Mouse (Mus musculus) frontal cortex, adult 2 months (tissue): ENCODE results near the gene Kdm2b. TPM values are rescaled to one million over a fixed set of nuclear protein-coding genes. Genes with fewer than 3 reads are reported as not detected.
A peak's percentile ranks its signal among the peaks of the same experiment; 100 is the strongest.

ENCODE experiments used
- DNase-seq, 2 experiments: peaks; one replicate each; pipeline ENCODE4 v3.0.0; 2022; ENCODE audit warnings: low spot score in 1 of 2; ENCODE audit errors: extremely low spot score in 1 of 2
- polyA plus RNA-seq: library from polyadenylated mRNA; depleted of rRNA; stranded (reverse); fragments of >200 nt; gene quantifications from 2 replicates; pipeline ENCODE4 v1.2.3, GENCODE M21; 2012

Kdm2b gene
- polyA plus RNA-seq, 1 experiment: 18.7 TPM

- DNase-seq: peak; percentile 41 to 84
These were observed 24.1 kb upstream of the Kdm2b start for GRCm38 (mm10) chr5:123013599-123014315.

GRCm38 (mm10) chr5:123011705-123012104 lies 22.1 kb upstream of the Kdm2b start:
- no peak for DNase-seq

- DNase-seq: no peak
These were observed 21.2 kb upstream of the Kdm2b start for GRCm38 (mm10) chr5:123010806-123011205.

GRCm38 (mm10) chr5:123009873-123010272 lies 20.2 kb upstream of the Kdm2b start:
- DNase-seq: peak in 1 of 2 experiments; percentile 59

DNA sequence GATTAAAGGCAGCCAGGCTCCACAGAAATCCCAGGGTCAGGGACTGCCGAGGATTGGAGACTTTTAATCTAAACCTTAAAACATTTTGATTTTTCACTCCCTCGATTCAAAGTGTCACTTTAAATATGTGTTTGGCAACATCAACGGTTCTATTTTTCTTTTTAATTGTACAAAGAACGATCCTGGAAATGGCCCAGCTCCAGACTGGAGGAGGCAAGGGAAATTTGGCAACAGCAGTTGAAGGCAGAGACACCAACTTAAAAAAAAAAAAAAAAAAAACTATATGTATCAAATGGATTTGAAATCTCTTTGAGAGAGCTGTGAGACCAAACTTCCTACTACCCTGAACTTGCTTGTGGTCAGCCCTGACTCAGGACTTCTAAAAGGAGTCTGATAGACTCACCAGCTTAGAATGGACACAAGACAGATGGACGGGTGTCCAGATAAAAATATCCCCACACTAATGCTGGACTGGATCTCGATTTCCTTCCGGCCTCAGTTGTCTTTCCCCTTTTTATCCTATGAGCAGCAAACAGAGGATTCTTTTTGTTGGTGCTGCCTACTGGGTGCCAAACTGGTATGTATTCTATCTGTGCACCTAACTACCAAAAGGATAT lies 19.4 kb upstream of the Kdm2b start:
- DNase-seq: peak in 1 of 2 experiments; percentile 57

DNA sequence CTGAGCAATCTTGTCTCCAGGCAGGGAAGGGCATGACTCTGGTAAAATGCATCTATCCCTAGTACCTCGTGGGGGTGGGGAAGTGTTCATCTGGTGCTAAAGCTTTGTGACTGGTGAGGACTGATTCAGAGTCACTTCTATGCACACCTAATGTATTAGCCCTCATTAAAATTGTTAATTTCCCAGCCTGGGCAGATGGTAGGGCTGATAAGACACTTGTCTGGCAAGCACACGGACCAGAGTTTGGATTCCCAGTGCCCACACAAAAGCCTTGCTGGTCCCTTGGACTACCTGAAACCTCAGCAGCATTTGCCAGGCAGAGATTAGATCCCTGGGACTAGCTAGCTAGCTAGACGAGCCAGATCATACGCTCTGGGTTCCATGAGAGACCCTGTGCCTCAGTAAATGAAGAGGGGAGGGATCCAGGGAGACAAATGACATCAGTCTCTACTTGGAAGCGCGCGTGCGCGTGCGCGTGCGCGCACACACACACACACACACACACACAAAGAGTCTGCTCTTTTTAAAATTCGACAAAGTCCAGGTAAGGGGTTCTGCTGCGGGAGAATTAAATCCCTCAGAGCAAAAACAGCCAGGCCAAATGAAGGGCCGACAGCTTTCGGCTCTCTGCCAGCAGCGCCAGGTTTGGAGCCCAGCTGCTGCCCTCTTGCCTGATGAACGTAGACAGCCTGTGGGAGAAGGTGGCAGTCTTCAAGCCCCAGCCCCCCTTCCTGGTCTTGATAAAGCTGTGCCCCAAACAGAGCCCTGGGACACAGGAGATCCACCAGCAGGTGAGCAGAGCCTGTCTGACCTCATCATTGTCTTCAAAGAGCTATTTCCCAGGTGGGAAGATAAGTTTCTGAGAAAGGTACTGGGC lies 16.3 kb upstream of the Kdm2b start:
- no peak for DNase-seq

- no peak for DNase-seq
These were observed 11.3 kb upstream of the Kdm2b start for GRCm38 (mm10) chr5:123000901-123001300.

GRCm38 (mm10) chr5:122997205-122998204 lies 7.9 kb upstream of the Kdm2b start:
- peak in 1 of 2 experiments; percentile 74 for DNase-seq

- DNase-seq: no peak
These were observed 5.3 kb upstream of the Kdm2b start for GRCm38 (mm10) chr5:122994910-122995309.

- DNase-seq: peak; percentile 72 to 84
These were observed 4.8 kb upstream of the Kdm2b start for GRCm38 (mm10) chr5:122994303-122994846.

DNA sequence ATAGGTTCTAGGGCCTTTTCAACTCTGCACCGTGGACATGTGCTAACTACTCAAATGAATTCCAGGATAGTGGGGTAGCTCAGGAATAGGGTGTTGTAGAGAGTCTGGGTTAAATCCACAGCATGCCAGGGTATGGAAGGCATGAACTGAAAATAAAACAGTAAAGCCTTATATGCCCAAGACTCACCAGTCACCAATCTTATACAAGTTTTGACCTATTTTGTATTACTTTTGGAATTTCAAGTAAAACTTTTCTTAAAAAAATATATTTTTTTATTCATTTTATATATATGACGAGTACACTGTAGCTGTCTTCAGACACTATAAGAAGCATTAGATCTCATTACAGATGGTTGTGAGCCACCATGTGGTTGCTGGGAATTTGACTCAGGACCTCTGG lies 4.2 kb upstream of the Kdm2b start:
- no peak for DNase-seq

- no peak for DNase-seq
These were observed 1.9 kb upstream of the Kdm2b start for GRCm38 (mm10) chr5:122991350-122992004.

DNA sequence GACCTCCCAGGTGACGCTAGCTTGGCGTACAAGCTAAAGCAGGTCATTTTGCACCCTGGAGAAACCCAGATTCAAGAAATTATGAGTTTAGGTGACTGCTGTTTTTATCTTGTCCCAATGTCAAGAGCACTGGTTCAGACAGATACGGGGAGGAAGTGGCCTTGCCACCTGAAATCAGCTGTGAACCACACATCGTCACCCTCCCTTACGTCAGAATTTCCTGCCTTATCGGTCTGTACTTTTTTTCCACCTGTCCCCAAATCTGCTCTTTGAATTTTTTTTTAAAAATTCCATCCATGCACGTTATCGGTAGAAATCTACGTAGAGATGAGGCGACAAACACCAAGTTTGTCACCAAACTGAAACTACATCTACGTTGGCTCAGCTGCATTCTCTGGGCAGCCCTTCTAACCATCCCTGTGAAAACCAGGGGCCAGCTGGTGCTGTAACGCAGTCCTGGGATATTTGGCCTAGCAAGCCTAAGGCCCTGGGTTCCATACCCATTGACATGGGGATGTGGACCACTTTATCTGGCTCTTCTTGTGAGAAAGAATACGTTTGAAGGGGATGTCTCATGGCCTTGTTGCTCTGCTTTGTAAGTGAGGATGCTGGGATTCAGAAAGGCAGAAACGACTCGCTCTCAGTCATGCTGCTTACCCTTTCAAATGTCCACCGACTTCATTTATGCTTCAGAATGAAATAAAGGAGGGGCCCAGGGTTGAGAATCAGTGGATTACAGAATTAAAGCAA lies 963 bp upstream of the Kdm2b start:
- no peak for DNase-seq

DNA sequence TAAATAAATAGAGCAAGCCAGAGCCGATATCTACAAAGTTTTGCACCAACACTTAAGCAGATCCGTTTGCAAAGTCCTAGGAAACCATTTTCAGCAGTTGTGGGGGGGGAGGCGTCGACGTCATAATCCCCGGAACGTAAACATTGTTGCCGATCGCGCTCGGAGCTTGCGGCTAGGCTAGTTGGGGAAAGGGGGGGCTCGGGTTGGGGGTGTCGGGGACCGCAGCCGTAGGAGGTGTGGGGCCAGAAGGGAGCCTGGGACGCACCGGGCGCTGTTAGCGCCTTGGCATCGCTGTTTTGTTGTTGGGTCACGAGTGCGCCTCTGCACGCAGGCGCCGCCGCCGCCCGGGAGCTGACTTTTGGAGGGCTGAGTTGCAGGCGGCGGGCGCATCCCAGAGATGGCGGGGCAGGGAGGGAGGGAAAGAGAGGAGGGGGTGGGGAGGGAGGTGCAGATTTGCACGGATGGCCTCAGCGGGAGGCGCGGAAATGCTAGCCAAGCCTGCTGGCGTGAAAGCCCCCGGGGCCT lies 560 bp downstream of the Kdm2b start:
- peak in 1 of 2 experiments; percentile 70 for DNase-seq

DNA sequence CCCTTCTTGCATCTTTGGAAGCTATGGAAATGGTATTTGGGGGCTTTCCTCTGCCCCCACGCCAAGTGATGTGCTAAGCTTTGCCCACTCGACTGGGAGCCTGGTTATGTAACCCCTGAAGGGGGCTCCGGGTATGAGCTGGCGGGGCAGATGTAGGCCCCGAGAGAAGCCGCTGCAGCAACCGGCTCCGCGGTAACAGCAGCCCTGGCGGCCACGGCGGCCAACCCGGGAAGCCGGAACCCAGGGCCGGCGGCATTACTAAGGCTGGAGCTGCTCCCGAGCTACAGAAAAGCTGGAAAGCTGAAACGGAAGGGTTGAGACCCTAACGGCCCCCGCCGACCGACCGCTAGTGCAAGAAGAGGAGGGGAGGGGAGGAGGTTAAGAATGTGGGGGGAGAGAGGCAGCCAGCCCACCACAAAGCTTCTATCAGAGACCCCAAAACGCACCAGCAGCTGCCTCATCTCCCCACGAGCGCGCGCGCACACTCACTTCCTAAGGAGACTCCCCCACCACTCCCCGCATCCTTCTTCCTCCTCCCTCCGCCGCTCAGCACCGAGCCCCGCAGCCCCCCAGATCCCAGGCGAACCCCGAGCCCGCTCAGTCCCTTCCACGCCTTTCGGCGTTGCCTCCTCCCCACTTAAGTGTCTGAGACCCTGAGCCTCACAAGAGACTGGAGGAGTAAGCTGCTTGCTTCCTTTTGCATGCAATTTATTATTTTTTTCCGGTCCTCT lies 1.4 kb downstream of the Kdm2b start:
- peak in 1 of 2 experiments; percentile 58 for DNase-seq

DNA sequence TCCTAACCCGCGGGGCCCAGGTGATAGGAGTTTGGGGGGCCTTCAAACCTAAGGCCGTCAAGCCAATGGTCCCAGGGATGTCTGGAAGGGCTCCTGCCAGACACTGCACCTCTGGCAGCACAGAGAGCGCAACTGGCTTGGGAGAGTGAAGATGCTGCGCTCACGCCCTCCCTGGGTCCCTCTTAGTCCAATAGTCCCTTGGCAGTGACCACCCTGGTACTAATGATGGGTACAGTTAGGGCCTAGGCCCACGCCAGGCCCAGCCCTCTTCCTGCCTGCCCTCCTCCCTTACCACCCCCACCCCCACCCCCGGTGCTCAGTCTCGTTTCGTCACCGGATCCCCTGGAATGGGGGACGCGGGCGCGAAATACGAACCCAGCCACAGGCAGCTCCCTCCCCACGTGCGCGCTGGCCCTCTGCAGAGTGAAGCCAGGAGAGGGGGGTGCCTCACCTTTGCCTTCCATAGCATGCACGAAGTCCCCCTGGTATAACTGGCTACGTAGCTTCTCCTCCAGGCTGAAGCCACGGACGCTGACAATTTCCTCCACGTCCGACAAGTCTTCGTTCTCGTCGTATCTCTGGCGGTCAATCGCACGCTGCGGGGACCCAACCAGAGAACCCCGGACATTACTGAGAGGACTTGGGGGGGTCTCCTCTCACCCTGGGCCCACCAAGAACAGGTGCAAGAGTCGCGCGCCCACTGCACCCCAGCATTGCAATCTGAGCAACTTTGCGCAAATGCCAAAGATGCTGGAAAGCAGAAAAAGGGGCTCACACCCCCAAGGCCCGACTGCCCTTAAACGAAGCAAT lies 2.2 kb downstream of the Kdm2b start:
- DNase-seq: no peak

DNA sequence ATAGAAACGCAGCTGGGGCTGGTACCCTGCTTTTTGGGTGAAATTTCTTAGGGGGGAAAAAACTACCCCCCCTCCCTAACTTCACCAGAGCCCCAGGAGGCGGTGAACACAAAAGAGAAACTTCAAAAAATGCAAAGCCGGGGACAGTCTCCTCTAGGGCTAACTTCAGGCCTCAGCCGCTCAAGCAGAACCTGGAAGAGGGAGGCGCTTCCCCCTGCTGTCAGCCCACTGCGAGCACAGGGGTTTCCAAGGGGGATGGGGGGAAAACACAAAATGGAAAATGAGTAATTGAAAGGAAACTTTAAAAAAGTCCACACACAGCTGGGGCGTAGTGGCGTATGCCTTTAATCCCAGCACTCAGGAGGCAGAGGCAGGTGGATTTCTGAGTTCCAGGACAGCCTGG lies 3.5 kb downstream of the Kdm2b start:
- DNase-seq: no peak
